Mouse (Mus musculus) embryonic facial prominence, embryonic 10.5 days (tissue): ENCODE data around the gene Pold2. TPM values are rescaled to one million over a fixed set of nuclear protein-coding genes. Genes with fewer than 3 reads are reported as not detected.

Source experiments
- DNase-seq: peaks from one replicate; pipeline ENCODE4 v3.0.0-alpha.2; 2017; ENCODE audit warnings: low spot score
- H3K27ac ChIP-seq: fragments of 300-500 bp; sonication (generic); replicated peaks from 2 replicates; pipeline ENCODE4 v1.5.1; 2016; ENCODE audit warnings: mild to moderate bottlenecking
- H3K27me3 ChIP-seq: fragments of 300-500 bp; sonication (generic); replicated peaks from 2 replicates; pipeline ENCODE4 v1.6.1; 2016; ENCODE audit warnings: low read depth, mild to moderate bottlenecking; ENCODE audit not compliant: poor library complexity, severe bottlenecking
- H3K36me3 ChIP-seq: fragments of 300-500 bp; sonication (generic); replicated peaks from 2 replicates; pipeline ENCODE4 v1.6.1; 2016; ENCODE audit warnings: mild to moderate bottlenecking, moderate library complexity
- H3K4me1 ChIP-seq: fragments of 300-500 bp; sonication (generic); 2 replicates; pipeline ENCODE4 v1.6.1; 2016
- H3K4me3 ChIP-seq: fragments of 300-500 bp; sonication (generic); 2 replicates; pipeline ENCODE4 v1.5.1; 2016; ENCODE audit warnings: mild to moderate bottlenecking, moderate library complexity
- H3K9me3 ChIP-seq: fragments of 300-500 bp; sonication (generic); 2 replicates; pipeline ENCODE4 v1.6.1; 2016; ENCODE audit warnings: mild to moderate bottlenecking
- WGBS: fragments of 180-500 bp; shearing (Covaris S2); methylation state at CpG from one replicate; pipeline ENCODE4 v1.1.7; 2016; 5-methylcytosine and 5-hydroxymethylcytosine counted together
- polyA plus RNA-seq: library from polyadenylated mRNA; unstranded; fragments of >200 nt; fragmentation: Nextera tagmentation; extraction: Ambion mirVana; gene quantifications from 2 replicates; pipeline ENCODE4 v1.2.1, GENCODE M21; 2016

Pold2 gene
- polyA plus RNA-seq, 1 experiment from 2014 or later = 161 TPM

- 90% methylated on average over 12 of the region's 12 CpGs for WGBS
- peaks cover 64% of the 10 kb centered on the region for H3K36me3 ChIP-seq
- H3K4me3 ChIP-seq = no peak overlapping the region
These were observed 48.8 kb downstream of the Pold2 start for GRCm38 (mm10) chr11:5829327-5829726.

GRCm38 (mm10) chr11:5828509-5829191, 49.4 kb downstream of the Pold2 start:
- H3K27ac ChIP-seq = no peak overlapping the region
- peaks cover 59% of the 10 kb centered on the region for H3K36me3 ChIP-seq
- H3K27me3 ChIP-seq = no peaks in the 10 kb centered on the region
- H3K4me1 ChIP-seq = 0 out of 2 replicates have a peak, but pooled peaks cover 5% of the 10 kb centered on the region
- H3K9me3 ChIP-seq = no peaks in the 10 kb centered on the region
- 90% methylated on average over 11 of the region's 11 CpGs for WGBS
- no peak for DNase-seq
- no peak overlapping the region for H3K4me3 ChIP-seq

More at GRCm38 (mm10) chr11:5829327-5829726, 48.8 kb downstream of the Pold2 start:
- DNase-seq = no peak
- H3K27me3 ChIP-seq = no peaks in the 10 kb centered on the region
- no peaks in the 10 kb centered on the region for H3K9me3 ChIP-seq
- H3K4me1 ChIP-seq = 0 out of 2 replicates have a peak, but pooled peaks cover 5% of the 10 kb centered on the region
- no peak overlapping the region for H3K27ac ChIP-seq

- DNase-seq = no peak
- Histone ChIP-seq H3K27ac (no peak overlapping the region), H3K4me3 (no peak overlapping the region), H3K27me3 (no peaks in the 10 kb centered on the region), H3K4me1 (0 out of 2 replicates have a peak, but pooled peaks cover 5% of the 10 kb centered on the region), H3K36me3 (peaks cover 53% of the 10 kb centered on the region), H3K9me3 (no peaks in the 10 kb centered on the region)
- WGBS = 90% methylated on average over 5 of the region's 5 CpGs
These were observed 50.2 kb downstream of the Pold2 start for GRCm38 (mm10) chr11:5827931-5828330.

- Histone ChIP-seq H3K36me3 (peaks cover 28% of the 10 kb centered on the region), H3K27ac (no peak overlapping the region), H3K9me3 (no peaks in the 10 kb centered on the region), H3K27me3 (no peaks in the 10 kb centered on the region), H3K4me1 (0 out of 2 replicates have a peak, but pooled peaks cover 5% of the 10 kb centered on the region), H3K4me3 (no peak overlapping the region)
- DNase-seq = no peak
These were observed 52.7 kb downstream of the Pold2 start for GRCm38 (mm10) chr11:5825432-5825831.

Other genes starting within 250 kb of the Pold2 start
- 154 and 156 TPM in 2 replicates for gene Mrps24, start 162.6 kb downstream of the Pold2 start, polyA plus RNA-seq
- gene Urgcp, start 115.9 kb downstream of the Pold2 start, polyA plus RNA-seq = 18.0 and 19.1 TPM in 2 replicates
- gene Dbnl, start 89.8 kb downstream of the Pold2 start, polyA plus RNA-seq = 137 and 138 TPM in 2 replicates
- gene Pgam2, start 74.6 kb downstream of the Pold2 start, polyA plus RNA-seq = 5.1 and 5.3 TPM in 2 replicates
- gene Polm, start 40.3 kb downstream of the Pold2 start, polyA plus RNA-seq = 9.4 and 10.0 TPM in 2 replicates
- gene Aebp1, start 16.3 kb downstream of the Pold2 start, polyA plus RNA-seq = 9.0 TPM in 2 replicates
- gene Myl7, start 20.5 kb upstream of the Pold2 start, polyA plus RNA-seq = 5.4 and 23.9 TPM in 2 replicates
- gene Gck, start 71.8 kb upstream of the Pold2 start, polyA plus RNA-seq = 1.9 and 2.8 TPM in 2 replicates
- 56.0 and 56.8 TPM in 2 replicates for gene Ykt6, start 77.4 kb upstream of the Pold2 start, polyA plus RNA-seq
- gene Camk2b, start 188.1 kb upstream of the Pold2 start, polyA plus RNA-seq = 0.75 and 1.6 TPM in 2 replicates